Mouse (Mus musculus): Measurements from ENCODE around the gene Cd59b.

DNA sequence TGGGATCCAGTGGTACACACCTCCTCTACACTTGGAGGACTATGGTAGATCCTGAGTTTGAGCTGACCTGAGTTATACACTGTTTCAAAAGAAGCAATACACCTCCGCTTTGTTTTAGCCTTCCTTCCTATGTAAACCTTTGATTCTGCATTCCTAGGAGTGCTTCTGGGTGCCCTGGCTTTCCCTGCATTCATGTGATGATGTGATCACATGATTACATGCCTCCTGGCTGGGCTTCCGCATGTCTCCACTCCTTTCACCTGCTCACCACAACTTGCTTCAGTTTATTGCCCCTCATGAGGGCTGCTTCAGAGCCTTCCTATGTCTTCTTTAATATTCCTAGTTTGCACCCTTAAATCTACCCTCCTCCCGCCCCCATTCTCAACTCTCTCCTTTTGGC is 37.6 kb upstream of the Cd59b start:
- TF ChIP-seq POLR2A (IDR thresholded peaks at IDR 0.05; ENCODE audit: insufficient read depth, low read depth, low read length) (no peak), CTCF (IDR thresholded peaks at IDR 0.05; ENCODE audit: insufficient read depth, low read depth, low read length) (no peak)

Data from olfactory bulb, adult 2 months (tissue).